ENCODE assay signal across 13 mouse cellular contexts in genomic region chr12:24859357-24859756, GRCm38 (mm10).
"Had no signal": no experiment of that assay in that cellular context is flagged by ENCODE, and none has a peak within 500 bp of the region (broad histone marks: within the 10 kb centered on the region; RNA-seq: fewer than 3 reads in every experiment).

No protein-coding gene starts in this region.

- H3K27ac ChIP-seq: limb, embryonic 10.5 days; liver, embryonic 15.5 days; midbrain, embryonic 10.5 days; neural tube, embryonic 15.5 days; stomach, embryonic 15.5 days had no signal

- H3K9me3 ChIP-seq: limb, embryonic 10.5 days; liver, embryonic 15.5 days; midbrain, embryonic 10.5 days; neural tube, embryonic 15.5 days; stomach, embryonic 15.5 days had no signal

- H3K4me3 ChIP-seq: limb, embryonic 10.5 days; liver, embryonic 15.5 days; midbrain, embryonic 10.5 days; myocyte; neural tube, embryonic 15.5 days; stomach, embryonic 15.5 days had no signal

- H3K36me3 ChIP-seq: limb, embryonic 10.5 days; liver, embryonic 15.5 days; midbrain, embryonic 10.5 days; neural tube, embryonic 15.5 days; stomach, embryonic 15.5 days had no signal

- H3K9ac ChIP-seq: liver, embryonic 15.5 days; neural tube, embryonic 15.5 days; stomach, embryonic 15.5 days had no signal

- H3K27me3 ChIP-seq: liver, embryonic 15.5 days; neural tube, embryonic 15.5 days; stomach, embryonic 15.5 days had no signal

- DNase-seq: kidney, adult 2 months; kidney, postnatal 36 days; lung, adult 2 months; midbrain, embryonic 14.5 days; right cerebral cortex, postnatal 14 days; thymus, postnatal 36 days had no signal

- H3K4me2 ChIP-seq: liver, embryonic 11.5 days; liver, embryonic 15.5 days; neural tube, embryonic 15.5 days; stomach, embryonic 15.5 days had no signal
